Mouse (Mus musculus) frontal cortex, postnatal 10 days (tissue): ENCODE measurements around the gene Selenof.
A peak's percentile ranks its signal among the peaks of the same experiment; 100 is the strongest.
"Not testable (repeated sequence)": the region's sequence is repeated elsewhere in the genome, so short reads cannot be mapped to it uniquely, and the experiment has no call there.

ENCODE experiments used
- DNase-seq, 2 experiments: peaks; one replicate each; pipeline ENCODE4 v3.0.0; 2022; ENCODE audit warnings: low spot score in 2 of 2, mixed read lengths in 1 of 2

Selenof gene

DNA sequence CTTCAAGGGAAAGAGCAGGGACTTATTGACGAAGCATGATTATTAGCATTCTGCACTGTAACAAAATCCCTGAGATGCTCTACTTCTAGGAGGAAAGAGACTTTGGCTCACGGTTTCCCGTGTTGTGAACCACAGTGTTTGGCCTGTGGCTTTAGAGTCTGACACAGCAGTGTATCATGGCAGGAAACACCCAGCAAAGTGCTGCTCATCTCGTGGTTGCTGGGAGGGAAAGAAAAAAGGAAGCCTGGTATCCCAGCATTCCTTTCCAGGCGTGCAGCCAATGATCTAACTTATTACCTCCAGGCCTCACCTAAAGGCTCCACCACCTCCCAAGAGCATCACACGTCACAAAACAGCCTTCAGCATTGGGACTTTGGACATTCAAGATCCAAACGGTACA is 32.7 kb downstream of the Selenof start:
- no peak for DNase-seq

DNA sequence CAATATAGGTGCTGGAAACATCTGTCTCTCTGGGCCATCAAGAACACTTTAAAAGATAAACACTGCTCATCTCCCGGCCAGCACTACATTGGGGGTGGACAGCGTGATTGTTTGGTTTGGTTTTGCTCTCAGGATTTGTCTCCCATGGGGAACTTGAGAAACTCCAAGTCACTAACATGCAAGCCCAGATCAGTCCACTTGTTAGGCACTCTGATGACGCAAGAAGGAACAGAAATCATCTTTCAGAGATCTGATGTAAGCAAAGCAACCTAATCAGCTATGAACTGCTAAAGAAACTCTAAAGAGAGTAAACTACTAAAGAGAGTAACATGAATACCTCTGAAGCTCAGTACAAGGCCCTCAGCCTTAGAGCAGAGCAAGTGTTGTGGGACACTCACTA is 33.5 kb downstream of the Selenof start:
- DNase-seq: no peak

DNA sequence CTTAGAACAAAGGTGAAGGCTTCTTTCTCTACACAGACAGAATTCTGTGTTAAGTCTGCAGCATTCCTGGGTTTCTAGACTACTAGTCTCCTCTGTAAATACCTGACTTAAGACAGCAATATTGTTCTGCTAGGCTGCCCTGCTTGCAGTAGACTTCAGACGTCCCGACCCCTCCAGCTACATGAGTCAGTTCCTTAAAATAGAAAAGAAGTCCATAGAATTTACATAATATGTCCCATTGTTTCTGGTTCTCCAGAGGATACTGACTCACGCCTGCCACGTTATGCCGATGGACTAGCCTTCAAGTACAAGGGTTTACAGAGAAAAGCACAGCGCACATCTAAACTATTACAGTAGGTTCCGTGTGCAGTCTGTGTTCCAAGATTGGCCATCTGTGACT is 34.1 kb downstream of the Selenof start:
- DNase-seq: no peak

DNA sequence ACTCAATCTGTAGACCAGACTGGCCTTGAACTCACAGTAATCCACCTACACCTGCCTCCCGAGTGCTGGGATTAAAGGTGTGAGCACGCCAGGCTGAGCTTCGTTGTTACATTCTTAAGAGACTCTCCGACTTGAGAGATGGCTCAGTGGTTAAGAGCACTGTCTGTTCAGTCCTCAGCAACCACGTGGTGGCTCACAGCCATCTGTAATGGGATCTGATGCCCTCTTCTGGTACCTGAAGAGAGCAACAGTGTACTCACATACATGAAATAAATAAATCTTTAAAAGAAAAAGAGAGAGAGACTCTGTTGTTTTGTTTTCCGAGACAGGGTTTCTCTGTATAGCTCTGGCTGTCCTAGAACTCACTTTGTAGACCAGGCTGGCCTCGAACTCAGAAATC is 35.7 kb downstream of the Selenof start:
- not testable (repeated sequence) for DNase-seq

DNA sequence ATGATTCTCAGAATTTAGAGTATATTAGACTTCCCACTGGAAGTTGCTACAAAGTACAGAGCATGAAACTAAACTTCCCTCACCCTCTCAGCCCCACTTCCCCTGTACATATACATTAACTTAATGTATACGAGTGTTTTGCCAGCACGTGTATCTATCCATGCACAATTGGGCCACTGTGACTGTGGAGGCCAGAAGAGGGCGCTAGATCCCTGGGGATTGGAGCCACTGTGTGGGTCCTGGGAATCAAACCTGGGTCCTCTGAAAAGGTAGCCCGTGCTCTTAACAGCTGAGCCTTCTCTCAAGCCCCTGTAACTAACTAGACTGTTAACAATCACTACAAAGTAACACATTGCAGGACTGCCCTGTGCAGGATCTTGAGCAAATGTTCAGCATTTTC is 36.3 kb downstream of the Selenof start:
- no peak for DNase-seq

DNA sequence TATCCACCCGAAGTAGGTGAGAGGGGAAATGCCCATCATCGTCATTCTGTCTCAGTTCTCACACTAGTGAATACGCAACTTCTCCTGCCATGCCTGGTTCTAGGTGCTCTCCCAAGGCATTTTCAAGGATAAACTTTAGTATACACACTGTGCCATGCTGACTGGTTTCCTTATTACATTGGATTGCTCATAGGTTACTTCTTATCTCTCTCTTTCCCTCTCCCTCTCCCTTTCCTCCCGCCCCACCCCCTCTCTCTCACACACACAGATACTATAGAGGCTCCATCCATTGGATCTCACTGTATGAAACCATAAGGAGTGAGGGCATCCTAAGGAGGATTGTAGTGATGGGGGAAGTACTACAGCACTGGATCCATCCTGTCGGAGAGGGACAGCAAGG is 38.0 kb downstream of the Selenof start:
- no peak for DNase-seq

DNA sequence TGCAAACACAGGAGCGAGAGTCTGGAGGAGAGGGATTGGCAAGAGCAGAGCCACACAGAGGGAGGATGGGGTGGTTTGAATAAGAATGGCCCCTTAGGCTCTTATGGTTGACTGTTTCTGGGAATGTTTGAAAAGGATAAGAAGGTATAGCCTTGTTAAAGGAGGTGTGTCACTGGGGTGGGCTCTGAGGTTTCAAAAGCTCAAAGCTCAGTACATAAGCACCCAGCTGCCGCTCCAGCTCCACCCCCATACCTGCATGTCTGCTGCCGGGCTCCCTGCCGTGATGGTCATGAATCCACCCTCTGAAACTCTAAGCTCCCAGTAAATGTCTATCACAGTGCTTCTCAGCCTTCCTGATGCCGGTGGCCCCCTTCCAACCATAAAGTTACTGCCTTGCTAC is 40.7 kb downstream of the Selenof start:
- DNase-seq: no peak

DNA sequence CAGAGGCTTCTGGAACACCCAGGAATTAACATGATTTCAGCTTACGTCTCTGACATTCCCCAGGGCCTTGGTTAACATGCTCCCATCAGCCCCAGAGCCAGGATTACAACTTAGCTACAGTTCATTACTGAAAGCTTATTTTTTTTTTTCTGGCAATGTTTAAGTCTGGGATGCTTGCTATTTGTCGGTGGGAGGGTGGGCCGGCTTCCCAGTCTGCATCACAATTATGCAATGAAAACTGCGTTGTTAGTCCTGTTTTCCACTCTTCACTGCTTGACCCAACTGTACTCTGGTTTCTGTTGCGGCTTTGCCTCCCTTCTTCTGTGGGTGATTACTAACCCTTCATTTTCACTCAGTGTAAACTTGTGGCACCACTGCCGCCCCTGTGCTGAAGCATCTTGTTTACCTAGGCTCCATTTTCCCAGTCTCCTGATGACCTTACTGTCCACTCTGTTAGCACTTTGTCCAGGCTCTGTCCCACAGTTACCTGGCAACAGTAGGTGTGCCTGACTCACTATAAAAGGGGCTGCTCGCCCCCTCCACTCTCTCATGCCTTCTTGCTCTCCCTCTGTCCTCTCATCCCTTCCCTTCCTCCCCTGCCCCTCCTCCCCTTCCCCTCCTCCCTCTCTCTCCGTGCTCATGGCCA is 41.6 kb downstream of the Selenof start:
- DNase-seq: no peak

DNA sequence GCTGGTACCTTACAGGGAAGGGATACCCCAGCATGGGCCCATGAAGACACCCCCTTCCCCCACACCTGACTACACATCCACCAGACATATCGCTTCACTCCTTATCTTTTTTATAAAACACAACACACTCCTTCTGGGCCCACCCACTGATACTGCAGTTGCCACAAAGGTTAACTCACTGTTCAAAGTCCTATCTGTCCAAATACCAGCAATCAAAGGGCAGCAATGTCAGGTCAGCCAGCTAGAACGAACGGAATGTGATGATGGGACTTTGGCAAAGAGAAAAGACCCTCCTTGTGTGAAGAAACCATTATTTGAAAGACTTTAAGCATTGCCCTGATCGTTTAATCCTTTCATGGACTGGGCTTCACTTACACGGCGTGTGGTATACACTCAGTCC is 42.3 kb downstream of the Selenof start:
- no peak for DNase-seq

DNA sequence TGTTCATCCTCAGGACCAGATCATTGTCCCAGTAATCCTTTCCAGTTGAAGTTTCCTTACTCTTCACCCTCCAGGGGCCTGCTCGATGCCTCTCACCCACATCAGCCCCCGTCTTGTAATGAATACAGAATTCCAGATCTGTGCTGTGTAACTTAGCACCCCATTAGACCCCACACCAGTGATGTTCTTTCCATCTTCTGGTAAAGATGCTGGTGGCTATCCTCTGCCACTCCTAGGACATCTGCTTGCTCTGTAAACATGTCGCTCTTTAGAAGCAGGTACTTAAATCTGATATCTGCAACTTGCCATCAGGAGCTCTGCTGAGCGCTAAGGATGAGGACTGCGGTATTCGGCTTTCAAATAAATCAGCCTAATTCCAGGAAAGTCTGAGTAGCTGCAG is 44.2 kb downstream of the Selenof start:
- DNase-seq: no peak

DNA sequence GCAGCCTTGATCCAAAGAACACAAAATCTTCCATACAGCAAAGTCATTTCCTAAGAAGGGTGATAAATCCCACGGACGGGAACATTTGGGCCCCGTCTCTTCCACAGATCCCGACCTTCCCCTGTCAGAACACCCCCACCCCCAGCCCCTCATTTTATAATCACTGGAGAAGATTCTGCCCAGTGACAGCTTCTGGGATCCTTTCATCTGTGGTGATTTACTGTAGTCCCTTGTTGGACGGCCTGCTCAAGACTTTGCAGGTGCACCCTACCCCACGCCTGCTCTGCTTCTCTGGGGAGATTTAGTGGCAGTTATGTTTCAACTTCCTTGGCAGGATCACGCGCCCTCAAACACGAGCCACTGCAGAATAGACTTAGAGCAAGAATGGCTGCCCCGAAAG is 44.6 kb downstream of the Selenof start:
- DNase-seq: no peak

DNA sequence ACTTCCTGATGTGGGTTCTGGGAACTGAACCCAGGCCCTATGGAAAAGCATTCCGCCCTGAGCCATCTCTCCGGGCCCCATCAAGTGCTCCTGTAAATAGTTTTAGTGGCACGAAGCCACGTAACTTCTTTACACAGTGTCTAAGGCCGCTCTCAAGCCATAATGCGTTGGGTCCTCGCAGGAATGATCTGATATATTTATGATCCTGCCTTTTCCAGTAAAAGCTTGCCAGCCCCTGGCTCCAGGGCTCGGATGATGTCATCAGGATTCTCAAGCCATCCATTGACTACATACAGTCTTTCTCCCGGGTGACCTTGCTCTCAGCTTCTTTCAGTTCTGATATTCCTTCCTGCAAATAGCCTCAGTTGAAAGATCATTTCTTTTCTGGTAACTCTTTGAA is 45.4 kb downstream of the Selenof start:
- DNase-seq: no peak

DNA sequence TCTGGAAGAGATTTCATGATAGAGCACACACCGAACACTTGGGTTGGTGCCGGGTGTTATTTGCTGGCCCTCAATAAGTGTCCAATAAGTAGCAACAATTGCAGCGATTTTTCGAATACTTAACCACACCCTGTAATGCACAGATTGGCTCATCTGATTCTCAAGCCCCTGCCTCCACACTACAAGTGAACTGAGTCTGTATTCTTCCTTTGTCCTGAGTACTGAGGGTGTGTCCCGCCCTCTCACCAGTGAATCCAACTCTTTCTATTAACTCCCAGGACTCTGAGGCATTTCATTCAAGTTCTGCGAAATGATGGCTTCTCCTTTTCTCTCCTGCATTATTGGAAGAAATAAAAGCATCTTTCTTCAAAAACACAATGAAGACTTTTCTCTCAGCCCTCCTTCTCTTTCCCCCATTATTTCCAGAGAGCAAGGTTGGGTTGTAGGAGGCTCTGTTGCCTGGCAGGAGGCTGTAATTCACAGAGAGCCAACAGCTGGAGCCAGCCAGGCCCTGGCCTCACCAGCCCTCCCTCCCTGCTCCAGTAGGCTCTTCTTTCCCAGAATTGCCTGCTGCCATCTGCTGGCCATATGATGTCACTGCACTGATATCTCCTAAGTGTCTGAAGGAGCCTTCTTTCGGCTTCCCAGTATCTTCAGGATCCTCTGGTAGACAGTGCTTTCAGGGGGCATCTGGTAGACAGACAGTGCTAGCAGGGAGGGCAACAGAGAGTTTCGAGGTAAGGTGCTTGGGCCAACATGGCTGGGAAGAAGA is 46.7 kb downstream of the Selenof start:
- peak; percentile 74 to 83 for DNase-seq

DNA sequence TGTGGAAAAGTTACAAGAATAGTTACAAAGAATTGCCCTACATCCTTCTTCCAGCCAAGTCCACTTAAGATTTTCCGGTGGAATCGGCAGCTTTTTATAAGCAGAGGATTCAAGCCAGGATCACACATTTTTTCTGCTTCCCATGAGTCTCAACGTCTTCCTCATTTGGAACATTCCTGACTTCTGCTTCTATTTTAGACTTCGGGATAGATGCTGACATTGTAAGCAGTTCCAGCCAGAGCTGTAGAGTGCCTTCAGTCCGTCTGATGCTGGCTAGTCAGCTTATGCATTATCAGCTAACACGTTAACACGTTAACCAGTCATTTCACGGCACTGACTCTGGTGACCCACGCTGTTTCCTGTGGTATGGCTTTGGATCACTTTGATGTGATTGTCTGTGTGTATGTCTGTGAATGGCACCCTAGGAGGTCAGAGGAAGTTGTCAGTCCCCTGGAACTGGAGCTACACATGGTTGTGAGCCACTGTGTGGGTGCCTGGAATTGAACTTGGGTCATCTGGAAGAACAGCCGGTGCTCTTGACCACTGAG is 47.6 kb downstream of the Selenof start:
- no peak for DNase-seq

DNA sequence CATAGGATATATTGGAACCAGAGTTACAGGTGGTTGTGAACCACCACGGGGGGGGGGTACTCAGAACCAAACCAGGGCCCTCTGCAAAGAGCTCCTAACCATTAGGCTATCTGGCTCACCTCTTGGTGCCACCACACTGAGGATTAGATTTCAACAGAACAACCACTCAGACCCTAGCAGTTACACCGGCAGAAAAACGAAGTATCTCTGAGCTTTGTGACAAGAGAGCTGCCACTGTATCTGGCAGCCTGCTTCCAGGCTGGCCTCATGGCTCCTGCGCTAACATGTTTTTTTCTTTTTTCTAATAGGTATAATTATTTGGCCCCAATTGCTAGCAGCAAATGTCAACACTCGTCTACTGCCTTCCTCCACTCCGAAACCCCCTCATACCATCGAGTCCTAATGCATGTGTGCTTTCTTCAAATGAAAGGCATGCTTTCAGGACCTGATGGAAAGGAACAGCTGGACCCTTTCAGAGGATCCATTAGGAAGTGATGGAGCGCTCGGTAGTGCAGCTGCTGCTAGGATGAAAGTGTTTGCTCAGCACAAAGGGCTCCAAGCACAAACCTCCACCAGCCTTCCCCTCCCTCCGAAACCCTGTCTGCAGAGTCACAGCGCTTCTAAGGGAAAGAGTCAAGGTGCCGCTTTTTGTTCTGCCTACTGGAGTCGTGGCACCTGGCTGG is 53.0 kb downstream of the Selenof start:
- DNase-seq: no peak

DNA sequence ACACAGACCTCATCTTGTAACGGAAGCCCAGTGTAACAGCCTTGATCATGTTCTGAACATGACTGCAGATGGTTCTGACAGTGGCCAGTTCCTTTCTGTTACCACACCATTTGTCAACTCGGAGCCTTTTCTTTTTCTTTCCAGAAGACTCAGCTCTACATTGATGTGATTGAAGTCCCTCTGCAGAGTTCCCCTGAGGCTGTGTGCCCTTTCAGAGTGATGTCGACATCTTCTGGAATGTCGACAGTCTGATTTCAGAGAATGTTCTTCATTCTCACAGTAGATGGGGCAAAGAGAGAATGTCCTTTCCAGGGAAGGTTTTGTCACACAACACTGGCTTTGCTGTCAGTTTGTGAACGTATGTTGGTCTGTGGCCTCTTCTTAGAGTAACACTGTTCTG is 55.6 kb downstream of the Selenof start:
- no peak for DNase-seq

DNA sequence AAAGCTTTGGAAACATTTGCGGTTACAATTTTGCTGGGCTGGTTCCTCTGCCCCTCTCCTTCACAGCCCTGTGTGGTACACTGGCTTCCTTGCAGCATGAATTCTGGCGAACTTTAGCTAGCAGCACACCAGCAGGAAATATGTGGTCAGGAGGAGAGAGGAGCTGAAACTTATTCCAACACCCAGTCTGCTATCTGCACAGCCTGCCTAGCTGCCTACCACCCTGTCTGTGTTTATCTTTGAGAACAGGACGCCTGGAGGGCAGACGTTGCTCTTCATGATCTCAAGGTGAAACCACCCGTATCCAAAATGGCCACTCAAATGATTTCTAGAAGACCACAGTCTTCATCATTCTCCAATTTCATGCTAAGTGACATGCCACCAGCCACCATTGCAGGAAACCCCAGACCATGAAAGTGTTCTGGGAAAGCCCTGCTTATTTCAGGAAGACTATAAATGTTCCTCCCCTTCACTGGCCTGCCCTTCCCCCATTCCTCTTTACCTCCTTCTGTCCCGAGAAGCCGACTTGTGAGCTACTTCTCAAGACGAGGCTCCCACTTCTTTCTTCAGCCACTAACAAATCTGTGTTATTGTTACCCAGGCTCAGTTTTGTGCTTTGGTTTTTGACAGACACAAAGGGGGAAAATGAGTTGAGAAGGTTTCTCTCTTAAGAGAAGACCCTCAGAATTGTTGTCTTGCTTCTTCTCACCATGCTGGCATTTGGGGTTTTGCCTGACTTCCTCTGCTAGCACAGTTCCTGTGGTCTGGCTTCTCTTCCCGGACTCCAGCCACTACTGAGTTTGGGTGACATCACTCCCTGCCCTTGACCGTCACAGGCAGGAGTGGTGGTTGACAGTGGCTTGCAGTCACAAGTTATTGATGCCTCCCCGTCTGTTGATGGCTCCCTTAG is 58.2 kb downstream of the Selenof start:
- no peak for DNase-seq

DNA sequence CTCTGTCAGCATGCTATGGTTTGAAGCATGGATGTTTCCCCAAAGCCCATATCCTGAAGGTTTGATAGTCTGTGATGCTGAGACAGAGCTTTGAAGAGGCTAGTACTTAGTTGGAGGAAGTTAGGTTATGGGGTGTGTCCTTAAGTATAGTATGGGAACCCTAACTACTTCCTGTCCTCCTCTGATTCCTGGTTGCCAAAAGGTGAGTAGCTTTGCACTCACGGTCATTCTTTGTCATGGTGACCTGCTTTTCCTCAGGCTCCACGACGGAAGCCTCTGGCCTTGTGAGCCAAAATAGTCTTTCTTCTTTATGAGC is 58.8 kb downstream of the Selenof start:
- no peak for DNase-seq

DNA sequence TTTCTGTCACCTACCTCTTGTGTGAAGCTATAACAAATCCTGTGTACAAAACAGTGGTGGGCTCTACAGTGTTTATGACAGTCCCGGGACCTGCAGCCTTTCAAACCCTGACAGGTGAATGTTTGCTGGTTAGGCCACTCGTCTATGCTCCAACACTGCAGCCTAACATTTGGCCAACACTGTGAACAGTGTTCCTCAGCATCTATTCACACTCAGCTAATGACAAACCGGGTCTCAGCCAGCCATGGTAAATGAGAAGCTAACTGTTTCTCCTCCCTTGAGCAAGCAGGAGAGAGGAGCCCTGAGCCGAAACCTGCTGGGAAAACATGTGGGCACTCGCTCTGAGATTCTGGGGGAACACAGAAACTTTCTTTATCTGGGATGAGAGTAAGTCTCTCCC is 65.1 kb downstream of the Selenof start:
- DNase-seq: no peak

DNA sequence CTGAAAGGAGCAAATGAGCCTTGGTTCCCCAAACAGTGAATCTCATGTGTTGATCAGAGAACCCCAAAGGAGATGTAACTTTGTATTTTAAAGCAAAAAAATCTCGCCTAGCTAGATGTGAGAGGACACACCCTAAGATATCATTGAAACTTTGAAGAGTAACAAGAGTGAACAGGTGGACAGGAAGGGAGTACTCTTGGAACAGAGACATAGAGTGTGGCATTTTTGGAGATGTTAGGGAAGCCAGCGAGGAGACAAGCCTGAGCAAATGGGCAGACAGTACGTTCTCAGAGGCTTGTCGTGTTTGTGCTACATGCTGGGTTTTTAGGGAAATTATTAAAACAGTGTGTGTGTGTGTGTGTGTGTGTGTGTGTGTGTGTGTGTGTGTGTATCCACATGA is 68.0 kb downstream of the Selenof start:
- no peak for DNase-seq

DNA sequence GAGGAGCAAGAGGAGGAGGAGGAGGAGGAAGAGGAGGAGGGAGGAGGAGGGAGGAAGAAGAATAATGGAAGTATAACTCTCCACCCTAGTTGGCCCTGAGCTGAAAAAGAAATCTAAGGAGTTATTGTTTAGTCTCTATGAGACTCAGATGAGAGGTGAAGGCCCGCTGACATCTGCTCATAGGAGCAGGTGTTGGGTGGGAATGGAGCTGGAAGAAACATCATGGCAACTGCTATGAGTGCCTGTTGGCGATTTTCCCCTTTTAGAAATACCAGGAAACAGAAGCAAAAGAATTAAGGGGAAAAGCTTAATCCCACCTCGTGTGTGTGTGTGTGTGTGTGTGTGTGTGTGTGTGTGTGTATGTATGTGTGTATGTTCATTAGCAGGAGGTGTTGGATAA is 69.3 kb downstream of the Selenof start:
- DNase-seq: no peak

DNA sequence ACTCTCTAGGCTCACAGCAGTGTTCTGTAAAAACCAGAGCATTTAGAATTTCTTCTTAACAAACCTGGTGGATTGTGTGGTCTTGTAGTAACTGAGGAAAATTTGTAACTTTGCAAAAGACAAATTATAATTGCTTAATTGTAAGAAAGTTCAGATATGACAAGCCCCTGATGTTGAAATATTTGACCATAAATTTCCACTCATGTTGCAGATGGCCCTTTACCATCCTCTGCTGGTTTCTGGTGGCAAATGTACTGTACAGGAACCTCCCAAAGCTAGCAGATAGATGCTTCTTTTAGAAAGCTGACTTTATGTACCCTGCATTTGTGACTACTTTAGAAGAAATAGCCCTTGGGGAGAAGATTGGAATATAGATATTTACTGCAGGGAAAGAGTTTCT is 69.9 kb downstream of the Selenof start:
- no peak for DNase-seq
